Mouse (Mus musculus): ENCODE data around the gene Smc1a. TPM values are rescaled to one million over a fixed set of nuclear protein-coding genes. Genes with fewer than 3 reads are reported as not detected.
A peak's percentile ranks its signal among the peaks of the same experiment; 100 is the strongest.
"Not testable (repeated sequence)": the region's sequence is repeated elsewhere in the genome, so short reads cannot be mapped to it uniquely, and the experiment has no call there.

Gene Smc1a
- total and polyA plus RNA-seq, 2 experiments from 2014 or later = 8.8 to 31.8 TPM

GRCm38 (mm10) chrX:152047230-152047629 lies 31.0 kb downstream of the Smc1a start:
- Histone ChIP-seq H3K4me3 (ENCODE audit: low read depth, low read length) (no peak overlapping the region), H3K27ac (ENCODE audit: low read depth) (no peak overlapping the region), H3K36me3 (replicated peaks; ENCODE audit: control insufficient read depth, insufficient read depth, low read length) (peaks cover 26% of the 10 kb centered on the region), H3K27me3 (ENCODE audit: control insufficient read depth, insufficient read depth, low read length) (0 out of 2 replicates have a peak, but pooled peaks cover 3% of the 10 kb centered on the region), H3K9ac (replicated peaks; ENCODE audit: low read depth, low read length) (no peak overlapping the region), H3K4me2 (ENCODE audit: low read depth, low read length) (no peak overlapping the region), H3K9me3 (replicated peaks; ENCODE audit: control insufficient read depth, low read length) (no peaks in the 10 kb centered on the region), H3K4me1 (ENCODE audit: control insufficient read depth, insufficient read depth) (no peaks in the 10 kb centered on the region)
- TF ChIP-seq CTCF (IDR thresholded peaks at IDR 0.05; ENCODE audit: low read depth) (peak; percentile 17; the same call in 1 of the 2 replicates), EP300 (IDR thresholded peaks at IDR 0.05; ENCODE audit: low read depth) (no peak)
- ATAC-seq (ENCODE audit: insufficient read depth, low read depth) = no peak
- no peak for DNase-seq (ENCODE audit: low spot score)

- WGBS = 63% methylated on average over 3 of the region's 3 CpGs
- H3K27me3 ChIP-seq (ENCODE audit: control insufficient read depth, insufficient read depth, low read length) = 0 out of 2 replicates have a peak, but pooled peaks cover 3% of the 10 kb centered on the region
- H3K36me3 ChIP-seq (replicated peaks; ENCODE audit: control insufficient read depth, insufficient read depth, low read length) = peaks cover 13% of the 10 kb centered on the region
- H3K9ac ChIP-seq (replicated peaks; ENCODE audit: low read depth, low read length) = no peak overlapping the region
- DNase-seq (ENCODE audit: low spot score) (no peak), ATAC-seq (ENCODE audit: insufficient read depth, low read depth) (no peak)
- H3K4me3 ChIP-seq (ENCODE audit: low read depth, low read length) = no peak overlapping the region
- H3K27ac ChIP-seq (ENCODE audit: low read depth) = no peak overlapping the region
- H3K4me1 ChIP-seq (ENCODE audit: control insufficient read depth, insufficient read depth) = no peaks in the 10 kb centered on the region
- no peaks in the 10 kb centered on the region for H3K9me3 ChIP-seq (replicated peaks; ENCODE audit: control insufficient read depth, low read length)
- no peak for TF ChIP-seq EP300 (IDR thresholded peaks at IDR 0.05; ENCODE audit: low read depth)
- no peak for TF ChIP-seq CTCF (IDR thresholded peaks at IDR 0.05; ENCODE audit: low read depth)
- no peak overlapping the region for H3K4me2 ChIP-seq (ENCODE audit: low read depth, low read length)
Measured at GRCm38 (mm10) chrX:152052546-152052945, 36.3 kb downstream of the Smc1a start.

- TF ChIP-seq EP300 (IDR thresholded peaks at IDR 0.05; ENCODE audit: low read depth) = no peak
- no peak for TF ChIP-seq CTCF (IDR thresholded peaks at IDR 0.05; ENCODE audit: low read depth)
- no peak for DNase-seq (ENCODE audit: low spot score)
- Histone ChIP-seq H3K9me3 (replicated peaks; ENCODE audit: control insufficient read depth, low read length) (no peaks in the 10 kb centered on the region), H3K27me3 (ENCODE audit: control insufficient read depth, insufficient read depth, low read length) (no peaks in the 10 kb centered on the region), H3K4me1 (ENCODE audit: control insufficient read depth, insufficient read depth) (no peaks in the 10 kb centered on the region), H3K4me3 (ENCODE audit: low read depth, low read length) (no peak overlapping the region), H3K27ac (ENCODE audit: low read depth) (no peak overlapping the region), H3K4me2 (ENCODE audit: low read depth, low read length) (no peak overlapping the region), H3K9ac (replicated peaks; ENCODE audit: low read depth, low read length) (no peak overlapping the region), H3K36me3 (replicated peaks; ENCODE audit: control insufficient read depth, insufficient read depth, low read length) (peaks cover 9% of the 10 kb centered on the region)
- WGBS = 73% methylated on average over 1 of the region's 1 CpGs
- ATAC-seq (ENCODE audit: insufficient read depth, low read depth) = no peak
Measured at GRCm38 (mm10) chrX:152054094-152054493, 37.9 kb downstream of the Smc1a start.

GRCm38 (mm10) chrX:152065674-152066073 lies 49.4 kb downstream of the Smc1a start:
- H3K27me3 ChIP-seq (ENCODE audit: control insufficient read depth, insufficient read depth, low read length) = peaks cover 6% of the 10 kb centered on the region; the same call in 1 of the 2 replicates
- H3K4me2 ChIP-seq (ENCODE audit: low read depth, low read length) = no peak overlapping the region
- no peak overlapping the region for H3K27ac ChIP-seq (ENCODE audit: low read depth)
- 73% methylated on average over 2 of the region's 2 CpGs for WGBS
- DNase-seq (ENCODE audit: low spot score) (no peak), ATAC-seq (ENCODE audit: insufficient read depth, low read depth) (no peak)
- no peaks in the 10 kb centered on the region; the same call in 1 of the 2 replicates for H3K9me3 ChIP-seq (replicated peaks; ENCODE audit: control insufficient read depth, low read length)
- H3K4me1 ChIP-seq (ENCODE audit: control insufficient read depth, insufficient read depth) = no peaks in the 10 kb centered on the region
- TF ChIP-seq CTCF (IDR thresholded peaks at IDR 0.05; ENCODE audit: low read depth) = no peak
- no peak for TF ChIP-seq EP300 (IDR thresholded peaks at IDR 0.05; ENCODE audit: low read depth)
- H3K36me3 ChIP-seq (replicated peaks; ENCODE audit: control insufficient read depth, insufficient read depth, low read length) = peaks cover 16% of the 10 kb centered on the region
- H3K4me3 ChIP-seq (ENCODE audit: low read depth, low read length) = no peak overlapping the region
- no peak overlapping the region for H3K9ac ChIP-seq (replicated peaks; ENCODE audit: low read depth, low read length)

GRCm38 (mm10) chrX:152067789-152068188 lies 51.6 kb downstream of the Smc1a start:
- DNase-seq (ENCODE audit: low spot score) = no peak
- no peaks in the 10 kb centered on the region for H3K4me1 ChIP-seq (ENCODE audit: control insufficient read depth, insufficient read depth)
- H3K4me2 ChIP-seq (ENCODE audit: low read depth, low read length) = no peak overlapping the region
- H3K4me3 ChIP-seq (ENCODE audit: low read depth, low read length) = no peak overlapping the region
- H3K9me3 ChIP-seq (replicated peaks; ENCODE audit: control insufficient read depth, low read length) = no peaks in the 10 kb centered on the region; the same call in 1 of the 2 replicates
- ATAC-seq (ENCODE audit: insufficient read depth, low read depth) = no peak
- TF ChIP-seq CTCF (IDR thresholded peaks at IDR 0.05; ENCODE audit: low read depth) (no peak), EP300 (IDR thresholded peaks at IDR 0.05; ENCODE audit: low read depth) (no peak)
- H3K27ac ChIP-seq (ENCODE audit: low read depth) = no peak overlapping the region
- no peak overlapping the region for H3K9ac ChIP-seq (replicated peaks; ENCODE audit: low read depth, low read length)
- no peaks in the 10 kb centered on the region for H3K36me3 ChIP-seq (replicated peaks; ENCODE audit: control insufficient read depth, insufficient read depth, low read length)
- 50% methylated on average over 1 of the region's 1 CpGs for WGBS
- no peaks in the 10 kb centered on the region for H3K27me3 ChIP-seq (ENCODE audit: control insufficient read depth, insufficient read depth, low read length)

- not testable (repeated sequence) for H3K4me1 ChIP-seq (ENCODE audit: control insufficient read depth, insufficient read depth); H3K4me2 ChIP-seq (ENCODE audit: low read depth, low read length); ATAC-seq (ENCODE audit: insufficient read depth, low read depth); H3K9me3 ChIP-seq (replicated peaks; ENCODE audit: control insufficient read depth, low read length); DNase-seq (ENCODE audit: low spot score); H3K36me3 ChIP-seq (replicated peaks; ENCODE audit: control insufficient read depth, insufficient read depth, low read length); H3K4me3 ChIP-seq (ENCODE audit: low read depth, low read length); H3K27me3 ChIP-seq (ENCODE audit: control insufficient read depth, insufficient read depth, low read length); H3K27ac ChIP-seq (ENCODE audit: low read depth); H3K9ac ChIP-seq (replicated peaks; ENCODE audit: low read depth, low read length)
- 38% methylated on average over 7 of the region's 7 CpGs for WGBS
Measured at GRCm38 (mm10) chrX:152089832-152090614, 73.8 kb downstream of the Smc1a start.
